Mouse (Mus musculus): ENCODE measurements around the gene Ash1l. TPM values are rescaled to one million over a fixed set of nuclear protein-coding genes. Genes with fewer than 3 reads are reported as not detected.

Gene Ash1l
- 25.0 TPM for polyA plus RNA-seq (2014; fragmentation: Illumina TruSeq; extraction: RNeasy Lipid Tissue Mini Kit (QIAGEN cat#74804); ENCODE audit: low read depth, low replicate concordance)

GRCm38 (mm10) chr3:88950576-88951326 lies at the start of gene Ash1l, which contains the start of gene Dap3:
Gene Ash1l, plus strand, starts transcription at chr3:88950622.
Gene Dap3, minus strand, starts transcription at chr3:88951181.

GRCm38 (mm10) chr3:88913511-88914383 lies 36.7 kb upstream of the Ash1l start, which contains the start of gene Msto1:
Gene Msto1, minus strand, starts transcription at chr3:88913999.

GRCm38 (mm10) chr3:89093175-89093574 lies 142.8 kb downstream of the Ash1l start, which contains the start of gene Rusc1:
Gene Rusc1, minus strand, starts transcription at chr3:89093311.

GRCm38 (mm10) chr3:89100811-89101210 lies 150.4 kb downstream of the Ash1l start, which contains the start of gene Gm43738:
Gene Gm43738, minus strand, starts transcription at chr3:89101099.

GRCm38 (mm10) chr3:89101812-89102494 lies 151.5 kb downstream of the Ash1l start, which contains the start of gene Fdps:
Gene Fdps, minus strand, starts transcription at chr3:89101959.

Other genes with a start within 250 kb of the Ash1l start
- gene Rit1, start 233.8 kb upstream of the Ash1l start, polyA plus RNA-seq (2014; fragmentation: Illumina TruSeq; extraction: RNeasy Lipid Tissue Mini Kit (QIAGEN cat#74804); ENCODE audit: low read depth, low replicate concordance) = 10.2 TPM
- 106 TPM for gene Syt11, start 175.5 kb upstream of the Ash1l start, polyA plus RNA-seq (2014; fragmentation: Illumina TruSeq; extraction: RNeasy Lipid Tissue Mini Kit (QIAGEN cat#74804); ENCODE audit: low read depth, low replicate concordance)
- 14.5 TPM for gene Gon4l, start 115.4 kb upstream of the Ash1l start, polyA plus RNA-seq (2014; fragmentation: Illumina TruSeq; extraction: RNeasy Lipid Tissue Mini Kit (QIAGEN cat#74804); ENCODE audit: low read depth, low replicate concordance)
- gene Msto1, start 36.6 kb upstream of the Ash1l start, polyA plus RNA-seq (2014; fragmentation: Illumina TruSeq; extraction: RNeasy Lipid Tissue Mini Kit (QIAGEN cat#74804); ENCODE audit: low read depth, low replicate concordance) = 10.2 TPM
- gene Dap3, start 559 bp downstream of the Ash1l start, polyA plus RNA-seq (2014; fragmentation: Illumina TruSeq; extraction: RNeasy Lipid Tissue Mini Kit (QIAGEN cat#74804); ENCODE audit: low read depth, low replicate concordance) = 278 TPM
- 0.76 TPM for gene Rusc1, start 142.7 kb downstream of the Ash1l start, polyA plus RNA-seq (2014; fragmentation: Illumina TruSeq; extraction: RNeasy Lipid Tissue Mini Kit (QIAGEN cat#74804); ENCODE audit: low read depth, low replicate concordance)
- not detected for gene Gm43738, start 150.5 kb downstream of the Ash1l start, polyA plus RNA-seq (2014; fragmentation: Illumina TruSeq; extraction: RNeasy Lipid Tissue Mini Kit (QIAGEN cat#74804); ENCODE audit: low read depth, low replicate concordance)
- gene Fdps, start 151.3 kb downstream of the Ash1l start, polyA plus RNA-seq (2014; fragmentation: Illumina TruSeq; extraction: RNeasy Lipid Tissue Mini Kit (QIAGEN cat#74804); ENCODE audit: low read depth, low replicate concordance) = 22.2 TPM
- not detected for gene Pklr, start 185.5 kb downstream of the Ash1l start, polyA plus RNA-seq (2014; fragmentation: Illumina TruSeq; extraction: RNeasy Lipid Tissue Mini Kit (QIAGEN cat#74804); ENCODE audit: low read depth, low replicate concordance)
- 0.08 TPM for gene Hcn3, start 209.6 kb downstream of the Ash1l start, polyA plus RNA-seq (2014; fragmentation: Illumina TruSeq; extraction: RNeasy Lipid Tissue Mini Kit (QIAGEN cat#74804); ENCODE audit: low read depth, low replicate concordance)
- 13.5 TPM for gene Clk2, start 214.2 kb downstream of the Ash1l start, polyA plus RNA-seq (2014; fragmentation: Illumina TruSeq; extraction: RNeasy Lipid Tissue Mini Kit (QIAGEN cat#74804); ENCODE audit: low read depth, low replicate concordance)
- 8.3 TPM for gene Scamp3, start 226.9 kb downstream of the Ash1l start, polyA plus RNA-seq (2014; fragmentation: Illumina TruSeq; extraction: RNeasy Lipid Tissue Mini Kit (QIAGEN cat#74804); ENCODE audit: low read depth, low replicate concordance)
- gene Fam189b, start 232.5 kb downstream of the Ash1l start, polyA plus RNA-seq (2014; fragmentation: Illumina TruSeq; extraction: RNeasy Lipid Tissue Mini Kit (QIAGEN cat#74804); ENCODE audit: low read depth, low replicate concordance) = not detected

Measured in testis, adult 10 weeks (tissue).